Mouse (Mus musculus): ENCODE results near the gene Alk. TPM values are rescaled to one million over a fixed set of nuclear protein-coding genes. Genes with fewer than 3 reads are reported as not detected.

The Alk gene
- total RNA-seq, 2 experiments from 2014 or later = 0.31 to 0.45 TPM

DNA sequence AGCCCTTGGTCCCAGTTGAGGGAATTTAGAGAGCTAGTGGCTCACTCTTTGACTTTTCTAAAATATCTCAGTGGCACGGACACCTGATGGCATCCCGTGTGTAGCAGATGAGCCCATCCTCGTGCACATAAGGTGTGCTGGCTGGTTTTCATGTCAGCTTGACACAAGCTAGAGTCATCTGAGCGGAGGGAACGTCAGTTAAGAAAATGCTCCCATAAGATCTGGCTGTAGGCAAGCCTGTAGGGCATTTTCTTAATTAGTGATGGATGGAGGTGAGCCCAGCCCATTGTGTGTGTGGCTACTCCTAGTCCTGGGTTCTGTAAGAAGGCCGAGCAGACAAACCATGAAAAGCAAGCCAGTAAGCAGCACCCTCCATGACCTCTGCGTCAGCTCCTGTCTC, 732.4 kb downstream of the Alk start:
- intact Hi-C loops (cut with DNase I; ENCODE audit: low total_unique reads) = loop anchor here (5.0 kb wide), 1 partner anchor 210 kb away; no protein-coding TSS in a partner anchor
- no peak for DNase-seq

DNA sequence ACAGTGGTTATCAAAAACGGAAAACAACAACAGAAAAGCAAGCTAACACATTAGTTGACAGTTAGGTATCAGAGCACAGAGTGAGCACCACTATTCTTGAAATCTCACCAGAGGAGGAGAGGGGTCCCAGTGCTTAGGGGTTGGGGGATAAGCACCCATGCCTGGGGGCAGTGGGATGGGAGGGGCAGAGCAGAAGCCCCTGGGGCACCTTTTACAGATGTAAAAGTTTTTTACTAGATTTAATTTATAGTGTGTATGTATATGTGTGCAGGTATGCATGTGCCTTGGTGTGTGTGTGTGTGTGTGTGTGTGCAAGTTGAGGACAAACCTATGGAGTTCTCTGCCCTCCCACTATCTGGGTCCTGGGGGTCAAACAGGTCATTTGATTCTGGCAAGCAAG, 733.8 kb downstream of the Alk start:
- no peak for DNase-seq
- intact Hi-C loops (cut with DNase I; ENCODE audit: low total_unique reads) = loop anchor here (5.0 kb wide), 1 partner anchor 208 kb away; no protein-coding TSS in a partner anchor

DNA sequence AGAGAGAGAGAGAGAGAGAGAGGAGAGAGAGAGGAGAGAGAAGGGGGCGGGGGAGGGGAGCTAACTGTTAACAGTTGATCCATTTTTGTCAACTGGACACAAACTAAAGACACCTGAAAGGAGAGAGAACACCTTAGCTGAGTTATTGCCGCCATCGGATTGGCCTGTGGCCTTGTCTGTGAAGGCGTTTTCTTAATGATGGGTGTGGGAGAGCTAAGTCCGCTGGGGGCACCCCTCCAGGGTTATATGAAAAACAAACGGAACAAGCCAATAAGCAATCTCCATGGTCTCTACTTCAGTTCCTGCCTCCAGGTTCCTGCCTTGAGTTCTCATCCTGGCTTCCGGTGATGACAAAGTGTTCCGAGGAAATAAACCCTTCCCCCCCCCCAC, 734.2 kb downstream of the Alk start:
- intact Hi-C loops (cut with DNase I; ENCODE audit: low total_unique reads) = loop anchor here (5.0 kb wide), 1 partner anchor 208 kb away; no protein-coding TSS in a partner anchor
- no peak for DNase-seq

DNA sequence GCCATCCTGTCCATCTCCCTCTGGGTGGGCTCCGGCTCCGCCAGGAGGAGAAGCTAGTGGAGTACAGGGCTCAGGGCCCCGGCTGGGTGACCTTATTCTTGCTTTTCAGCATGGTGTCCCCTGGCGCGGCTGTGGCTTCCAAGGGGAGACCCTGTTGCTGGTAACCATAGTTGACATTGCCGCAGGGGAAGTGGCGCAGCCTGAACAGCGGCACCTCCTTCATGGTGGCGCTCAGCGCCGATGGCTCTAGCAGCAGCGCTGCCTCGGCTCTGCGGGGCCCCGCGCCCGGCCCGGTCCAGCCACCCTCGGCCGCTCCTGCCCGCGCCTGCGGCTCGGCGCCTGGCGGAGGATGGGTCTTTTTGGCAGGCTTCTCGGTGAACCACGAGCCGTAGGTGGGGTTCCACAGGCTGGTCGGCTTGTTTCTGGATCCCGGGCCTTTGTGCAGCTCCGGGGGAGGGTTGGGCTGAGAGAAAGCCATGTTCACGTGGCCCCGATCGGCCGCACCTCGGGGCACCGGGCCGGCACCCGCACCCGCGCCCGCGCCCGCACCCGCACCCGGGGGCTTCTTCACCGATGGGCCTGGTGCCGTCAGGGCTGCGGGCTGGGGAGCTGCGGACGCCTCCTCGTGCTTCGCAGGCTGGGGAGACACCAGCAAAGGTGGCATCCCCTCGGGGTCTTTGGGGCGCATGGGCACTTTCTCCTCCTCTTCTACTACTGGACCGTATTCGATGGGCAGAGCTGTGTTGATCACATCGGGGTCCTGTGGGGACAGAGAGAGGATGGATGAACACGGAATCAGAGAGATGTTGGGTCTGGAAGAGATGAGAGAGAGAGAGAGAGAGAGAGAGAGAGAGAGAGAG, 734.8 kb downstream of the Alk start:
- DNase-seq = no peak
- intact Hi-C loops (cut with DNase I; ENCODE audit: low total_unique reads) = loop anchor here (5.0 kb wide), 1 partner anchor 207 kb away; no protein-coding TSS in a partner anchor

DNA sequence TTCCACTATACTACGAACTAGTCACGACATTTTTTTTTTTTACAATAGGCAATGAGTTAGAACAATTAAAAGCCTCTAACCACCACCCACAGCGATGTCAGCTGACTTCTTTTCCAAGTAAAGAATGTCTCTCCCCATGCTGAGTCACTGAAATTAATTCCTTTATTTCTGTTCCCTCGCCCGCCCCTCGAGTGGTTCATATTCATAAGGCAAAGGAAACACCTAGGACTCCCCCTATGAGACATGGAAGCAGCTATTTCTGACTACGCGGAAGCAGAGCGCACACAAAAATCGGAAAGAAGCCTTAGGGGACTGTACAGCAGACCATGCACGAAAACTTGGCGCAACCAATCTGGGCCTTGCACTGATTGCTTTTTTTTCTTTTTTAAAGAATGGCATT, 735.6 kb downstream of the Alk start:
- intact Hi-C loops (cut with DNase I; ENCODE audit: low total_unique reads) = no loop called here
- no peak for DNase-seq

DNA sequence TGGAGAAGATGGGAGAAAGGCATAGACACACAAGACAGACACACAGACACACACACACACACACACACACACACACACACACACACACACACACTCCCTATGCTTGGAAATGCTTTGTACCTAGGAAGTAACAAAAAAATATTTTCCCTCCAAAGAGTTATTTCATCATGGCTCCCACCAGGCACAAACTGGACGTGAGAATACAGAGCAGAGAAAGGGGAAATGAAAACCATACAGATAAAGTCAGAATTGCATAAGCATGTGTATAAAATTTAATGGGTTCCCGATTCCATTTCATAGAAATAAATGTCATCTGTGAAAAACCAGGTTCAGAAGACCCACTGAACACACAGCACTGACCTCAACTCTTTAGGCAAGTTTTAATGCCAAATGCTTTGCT, 736.5 kb downstream of the Alk start:
- intact Hi-C loops (cut with DNase I; ENCODE audit: low total_unique reads) = no loop called here
- DNase-seq = no peak

DNA sequence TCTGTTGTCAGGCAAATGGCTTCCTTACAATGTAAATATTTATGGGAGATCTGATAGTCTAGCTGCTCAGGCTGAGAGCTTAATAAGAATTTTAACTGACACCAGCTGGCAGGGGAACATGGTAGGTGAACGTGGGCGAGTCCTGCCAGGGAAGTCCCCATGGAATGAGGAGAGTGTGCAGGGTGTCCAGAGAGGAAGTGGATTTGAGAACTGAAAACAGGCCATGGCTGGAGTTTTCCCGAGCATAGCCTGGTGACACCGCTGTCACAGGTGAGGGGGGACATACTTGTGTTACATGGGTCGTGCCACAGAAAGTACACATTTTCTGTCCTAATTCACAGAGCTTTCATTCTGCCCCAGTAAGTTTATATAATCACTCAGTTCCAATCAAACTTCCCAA, 739.0 kb downstream of the Alk start:
- no peak for DNase-seq
- intact Hi-C loops (cut with DNase I; ENCODE audit: low total_unique reads) = no loop called here

DNA sequence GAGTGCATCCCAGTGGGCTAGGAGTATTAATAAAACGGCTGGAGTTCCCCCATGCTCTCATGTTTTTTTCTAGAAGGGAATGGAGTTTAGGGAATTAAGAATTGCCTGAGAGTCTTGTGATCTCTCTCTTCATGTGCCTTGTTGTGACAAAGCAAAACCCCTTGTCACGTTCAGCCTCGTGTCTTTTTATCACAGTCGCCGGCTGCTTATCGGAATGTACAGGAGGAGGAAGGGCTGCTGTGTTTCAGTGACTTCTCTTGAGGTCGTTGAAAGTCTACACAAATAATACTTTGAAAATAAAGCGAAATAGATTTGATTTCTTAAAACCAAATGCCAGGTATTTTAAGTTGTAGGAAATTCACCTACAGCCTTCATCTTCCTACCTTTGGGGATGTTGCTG, 740.4 kb downstream of the Alk start:
- intact Hi-C loops (cut with DNase I; ENCODE audit: low total_unique reads) = no loop called here

DNA sequence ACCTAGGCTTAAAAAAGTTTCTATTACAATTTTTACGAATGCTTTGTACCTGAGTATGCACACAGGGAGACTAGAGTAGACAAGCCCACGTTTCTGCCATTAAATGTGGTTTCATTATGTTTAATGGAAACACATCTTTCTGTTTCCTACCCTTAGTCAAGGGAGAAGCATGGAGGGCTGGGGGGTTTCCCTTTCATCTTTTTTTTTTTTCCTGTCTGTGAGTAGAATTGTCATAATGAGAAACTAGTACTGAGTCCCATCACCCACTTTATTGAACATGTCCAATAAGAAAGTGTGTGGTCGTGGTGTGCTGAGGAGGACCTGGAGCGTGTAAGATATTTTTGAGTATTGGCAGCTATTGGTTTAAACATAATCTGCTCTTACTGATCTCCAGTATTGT, 741.5 kb downstream of the Alk start:
- DNase-seq = no peak
- intact Hi-C loops (cut with DNase I; ENCODE audit: low total_unique reads) = no loop called here

More for the DNA sequence above, 740.4 kb downstream of the Alk start:
- DNase-seq = no peak

DNA sequence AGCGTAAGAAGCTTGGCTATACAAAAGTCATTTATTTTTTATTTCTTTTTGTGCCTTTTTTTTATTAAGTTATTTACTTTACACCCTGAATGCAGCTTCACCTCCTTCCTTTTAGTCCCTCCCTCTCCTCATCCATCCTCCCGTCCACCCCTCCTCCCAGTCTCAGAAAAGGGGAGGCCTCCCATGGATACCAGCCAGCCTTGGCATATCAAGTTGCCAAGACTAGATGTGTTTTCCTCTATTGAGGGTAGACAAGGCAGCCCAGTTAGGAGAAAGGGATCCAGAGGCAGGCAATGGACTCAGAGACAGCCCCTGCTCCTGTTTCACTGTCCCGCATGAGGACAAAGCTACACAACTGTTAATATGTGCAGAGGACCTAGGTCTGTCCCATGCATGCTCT, 742.2 kb downstream of the Alk start:
- no peak for DNase-seq
- intact Hi-C loops (cut with DNase I; ENCODE audit: low total_unique reads) = no loop called here

DNA sequence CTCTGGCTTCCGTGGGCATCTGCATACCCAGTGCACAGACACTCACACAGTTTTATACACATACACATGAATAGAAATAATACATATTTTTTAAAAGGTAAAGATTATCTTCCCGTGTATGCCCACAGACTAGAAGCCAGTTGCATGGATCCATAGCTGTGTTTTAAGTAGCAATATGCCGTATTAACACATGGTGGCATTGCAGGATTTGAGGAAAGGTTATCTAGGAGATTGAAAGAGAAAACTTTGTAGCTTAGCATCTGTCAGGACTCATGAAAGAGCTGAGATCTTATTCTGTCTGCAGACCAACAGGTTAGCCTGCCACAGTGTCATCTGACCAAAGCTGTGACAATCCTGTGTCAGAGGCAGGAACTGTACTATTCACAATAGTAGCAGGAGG, 772.5 kb downstream of the Alk start:
- no peak for DNase-seq

DNA sequence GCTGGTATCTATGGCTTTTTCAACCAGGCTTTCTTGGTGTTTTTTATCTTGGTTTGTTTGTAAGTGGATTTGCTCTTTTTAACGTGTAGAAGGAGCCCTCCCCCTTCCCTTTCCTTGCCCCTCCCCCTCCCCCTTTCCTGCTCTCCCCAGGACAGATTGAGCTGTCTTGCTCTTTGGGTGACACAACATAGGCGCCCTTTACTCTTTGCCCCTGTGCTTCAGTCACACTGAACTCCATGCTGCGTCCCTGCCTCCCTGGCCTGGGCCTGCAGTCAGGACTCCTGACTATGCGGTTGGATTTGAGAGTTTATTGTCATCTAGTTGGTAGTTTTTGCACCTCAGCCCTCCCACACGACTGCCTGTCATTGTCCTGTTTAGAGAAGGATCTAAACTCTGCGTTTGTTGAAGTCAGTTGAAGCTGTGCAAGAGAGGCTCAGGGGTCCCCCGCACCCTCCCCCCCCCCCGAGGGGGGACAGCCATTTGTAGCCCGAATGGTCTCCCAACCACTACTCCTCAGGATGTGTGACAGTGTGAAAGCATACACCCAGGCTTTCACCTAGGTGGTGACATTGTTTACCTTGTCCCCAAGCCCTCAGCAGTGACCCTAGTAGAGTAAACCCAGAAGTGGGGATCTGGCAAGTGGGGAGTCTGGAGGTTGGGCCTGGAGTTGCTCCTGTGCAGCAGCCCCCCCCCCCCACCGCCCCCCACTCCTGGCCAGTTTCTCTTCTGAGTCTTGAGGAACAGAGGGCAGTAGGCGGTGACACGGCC, 775.6 kb downstream of the Alk start:
- DNase-seq = no peak
- intact Hi-C loops (cut with DNase I; ENCODE audit: low total_unique reads) = no loop called here

More for the DNA sequence above, 772.5 kb downstream of the Alk start:
- intact Hi-C loops (cut with DNase I; ENCODE audit: low total_unique reads) = no loop called here

DNA sequence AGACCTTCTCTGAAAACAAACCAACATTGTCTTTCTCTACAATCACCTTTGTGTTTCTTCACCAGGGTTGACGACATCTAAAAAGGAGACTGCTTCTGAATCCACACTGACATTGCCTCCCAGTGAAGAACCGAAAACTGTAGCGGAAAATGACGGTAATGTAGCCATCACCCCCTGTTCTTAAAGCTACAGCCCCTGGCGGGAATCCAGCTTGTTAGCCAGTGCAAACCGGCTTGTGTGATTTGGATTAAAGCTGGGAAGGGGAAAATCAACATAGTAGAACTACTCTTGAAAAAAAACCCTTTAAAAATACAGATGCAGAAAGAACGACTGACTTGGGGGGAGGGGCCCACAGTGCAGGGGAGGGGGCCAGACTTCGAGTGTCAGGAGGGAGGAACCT, 776.8 kb downstream of the Alk start:
- intact Hi-C loops (cut with DNase I; ENCODE audit: low total_unique reads) = no loop called here
- DNase-seq = no peak

DNA sequence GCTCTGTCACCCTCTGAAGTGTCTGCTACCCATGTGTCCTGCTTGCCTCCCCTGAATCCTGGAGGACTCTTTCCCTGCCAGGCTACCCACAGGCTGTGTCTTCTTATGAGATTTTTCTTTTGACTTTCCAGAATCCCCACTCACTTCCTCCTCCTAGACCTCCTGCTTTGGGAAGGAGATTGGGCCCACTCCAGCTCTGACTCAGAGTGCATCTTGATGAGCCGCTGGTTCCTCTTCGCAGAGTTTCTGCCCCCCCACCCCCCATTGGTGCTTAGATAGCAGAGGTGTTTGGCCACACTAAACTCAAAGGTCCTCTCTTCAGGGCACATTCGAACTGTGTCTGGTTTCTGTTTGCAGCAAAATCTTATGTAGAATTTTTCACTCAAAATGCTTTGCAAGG, 777.8 kb downstream of the Alk start:
- no peak for DNase-seq
- intact Hi-C loops (cut with DNase I; ENCODE audit: low total_unique reads) = no loop called here

DNA sequence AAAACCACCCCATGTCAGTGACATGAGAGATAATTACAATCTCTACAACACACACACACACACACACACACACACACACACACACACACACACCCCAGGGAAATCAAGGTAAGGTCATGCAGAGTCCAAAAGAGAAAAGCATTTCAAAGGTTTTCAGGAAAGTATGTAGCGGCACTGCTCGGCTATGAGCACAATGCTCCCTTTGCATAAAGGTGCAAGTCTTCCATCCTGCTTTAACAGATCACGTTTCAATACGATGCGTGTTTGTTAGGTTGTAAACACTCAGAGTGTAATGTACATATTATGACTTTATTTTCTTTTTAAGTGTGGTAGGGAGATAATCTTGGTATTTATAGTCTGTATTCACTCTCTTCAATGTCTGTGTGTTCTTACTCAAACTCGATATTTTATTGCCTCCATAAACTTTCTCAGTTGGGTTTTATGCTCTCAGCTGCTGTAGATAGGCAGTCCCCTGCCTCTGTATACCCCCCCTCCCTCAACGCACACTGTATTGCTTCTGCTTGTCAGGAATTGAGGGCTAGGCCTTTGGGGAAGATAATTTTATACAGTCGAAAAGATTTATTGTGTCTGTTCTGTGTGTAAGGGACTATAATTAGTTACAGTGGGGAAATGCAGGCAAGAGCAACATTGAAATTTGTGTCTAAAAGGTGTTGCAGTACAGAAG, 780.7 kb downstream of the Alk start:
- intact Hi-C loops (cut with DNase I; ENCODE audit: low total_unique reads) = no loop called here
- no peak for DNase-seq

Other genes starting within 250 kb of the Alk start
- 10 to 100 TPM; 21.5 to 23.7 TPM for gene Ypel5, start 231.8 kb upstream of the Alk start, total RNA-seq (2021)

Measured in gastrocnemius, postnatal 14 days (tissue).